Mouse (Mus musculus): Measurements from ENCODE around the gene Ces1h.

- no peak for TF ChIP-seq CTCF (IDR thresholded peaks at IDR 0.05; ENCODE audit: control insufficient read depth, insufficient read depth, insufficient read length)
- no peak for TF ChIP-seq MYOD1 (IDR thresholded peaks at IDR 0.05; ENCODE audit: control insufficient read depth, insufficient read length, low read depth)
- no peak for TF ChIP-seq USF1 (IDR thresholded peaks at IDR 0.05; ENCODE audit: low read depth)
- no peak for TF ChIP-seq CEBPB (IDR thresholded peaks at IDR 0.05; ENCODE audit: low read depth)
These were observed 42.3 kb downstream of the Ces1h start, which contains the start of gene Ces1g for GRCm38 (mm10) chr8:93337207-93337606.
